Mouse (Mus musculus) ES-CJ7 (cell line): Measurements from ENCODE around the gene Tinagl1.

ENCODE experiments used
- DNase-seq: peaks from one replicate; pipeline ENCODE4 v3.0.0; 2011; ENCODE audit warnings: low read depth, low spot score

The Tinagl1 gene

GRCm38 (mm10) chr4:130177536-130177935, 2.6 kb upstream of the Tinagl1 start:
- no peak for DNase-seq

- no peak for DNase-seq
These were observed 2.2 kb upstream of the Tinagl1 start for GRCm38 (mm10) chr4:130177087-130177486.

- no peak for DNase-seq
These were observed 1.3 kb upstream of the Tinagl1 start for GRCm38 (mm10) chr4:130176156-130176720.

GRCm38 (mm10) chr4:130174335-130175031, 439 bp downstream of the Tinagl1 start:
- DNase-seq: peak; percentile 64

- no peak for DNase-seq
These were observed 1.0 kb downstream of the Tinagl1 start for GRCm38 (mm10) chr4:130173911-130174311.

GRCm38 (mm10) chr4:130173060-130173822, 1.7 kb downstream of the Tinagl1 start:
- no peak for DNase-seq

GRCm38 (mm10) chr4:130171951-130172765, 2.8 kb downstream of the Tinagl1 start:
- DNase-seq: no peak

GRCm38 (mm10) chr4:130170362-130170761, 4.6 kb downstream of the Tinagl1 start:
- no peak for DNase-seq

- DNase-seq: no peak
These were observed 5.4 kb downstream of the Tinagl1 start for GRCm38 (mm10) chr4:130169411-130169971.

- no peak for DNase-seq
These were observed 6.4 kb downstream of the Tinagl1 start for GRCm38 (mm10) chr4:130168280-130169183.

GRCm38 (mm10) chr4:130167814-130168213, 7.1 kb downstream of the Tinagl1 start:
- no peak for DNase-seq

GRCm38 (mm10) chr4:130167321-130167720, 7.6 kb downstream of the Tinagl1 start:
- DNase-seq: no peak

GRCm38 (mm10) chr4:130166592-130166991, 8.3 kb downstream of the Tinagl1 start:
- no peak for DNase-seq

GRCm38 (mm10) chr4:130166061-130166460, 8.9 kb downstream of the Tinagl1 start:
- no peak for DNase-seq

- DNase-seq: no peak
These were observed 10.8 kb downstream of the Tinagl1 start for GRCm38 (mm10) chr4:130164121-130164520.

- no peak for DNase-seq
These were observed 11.5 kb downstream of the Tinagl1 start for GRCm38 (mm10) chr4:130163391-130163861.

- no peak for DNase-seq
These were observed 13.6 kb downstream of the Tinagl1 start for GRCm38 (mm10) chr4:130161349-130161748.

- no peak for DNase-seq
These were observed 18.0 kb downstream of the Tinagl1 start for GRCm38 (mm10) chr4:130156812-130157371.

- DNase-seq: no peak
These were observed 20.7 kb downstream of the Tinagl1 start for GRCm38 (mm10) chr4:130154250-130154649.

- DNase-seq: no peak
These were observed 26.5 kb downstream of the Tinagl1 start for GRCm38 (mm10) chr4:130148405-130148804.
